Mouse (Mus musculus) embryonic facial prominence, embryonic 14.5 days (tissue): ENCODE measurements around the gene Rfpl4. TPM values are rescaled to one million over a fixed set of nuclear protein-coding genes. Genes with fewer than 3 reads are reported as not detected.
A peak's percentile ranks its signal among the peaks of the same experiment; 100 is the strongest.
"Not testable (repeated sequence)": the region's sequence is repeated elsewhere in the genome, so short reads cannot be mapped to it uniquely, and the experiment has no call there.

Source experiments
- ATAC-seq: fragments of 200-750 bp; cut with Nextera tagmentation; 2 replicates; pipeline ENCODE4 v1.8.0; 2017; ENCODE audit warnings: low read depth, moderate number of reproducible peaks, moderate TSS enrichment
- DNase-seq: peaks from one replicate; pipeline ENCODE4 v3.0.0-alpha.2; 2015; ENCODE audit warnings: low spot score
- H3K27ac ChIP-seq: fragments of 300-500 bp; sonication (generic); replicated peaks from 2 replicates; pipeline ENCODE4 v1.5.1; 2014; ENCODE audit warnings: low read depth, mild to moderate bottlenecking, low read length, moderate library complexity
- H3K27me3 ChIP-seq: fragments of 300-500 bp; sonication (generic); replicated peaks from 2 replicates; pipeline ENCODE4 v1.6.1; 2014; ENCODE audit warnings: low read length; ENCODE audit not compliant: control insufficient read depth, insufficient read depth
- H3K36me3 ChIP-seq: fragments of 300-500 bp; sonication (generic); 2 replicates; pipeline ENCODE4 v1.6.1; 2014; ENCODE audit warnings: low read length, mixed read lengths; ENCODE audit not compliant: control insufficient read depth, insufficient read depth
- H3K4me1 ChIP-seq: fragments of 300-500 bp; sonication (generic); 2 replicates; pipeline ENCODE4 v1.6.1; 2014; ENCODE audit warnings: antibody characterized with exemption, low read length; ENCODE audit not compliant: control insufficient read depth, insufficient read depth
- H3K4me2 ChIP-seq: fragments of 300-500 bp; sonication (generic); 2 replicates; pipeline ENCODE4 v1.6.1; 2014; ENCODE audit warnings: low read depth, mild to moderate bottlenecking, low read length, moderate library complexity, mixed read lengths
- H3K4me3 ChIP-seq: fragments of 300-500 bp; sonication (generic); 2 replicates; pipeline ENCODE4 v1.5.1; 2014; ENCODE audit warnings: low read depth, mild to moderate bottlenecking, low read length
- H3K9ac ChIP-seq: fragments of 300-500 bp; sonication (generic); 2 replicates; pipeline ENCODE4 v1.6.1; 2014; ENCODE audit warnings: low read depth, mild to moderate bottlenecking, low read length, moderate library complexity, mixed read lengths
- H3K9me3 ChIP-seq: fragments of 300-500 bp; sonication (generic); 2 replicates; pipeline ENCODE4 v1.6.1; 2016; ENCODE audit warnings: low read length; ENCODE audit not compliant: control insufficient read depth
- WGBS: fragments of 180-500 bp; shearing (Covaris S2); extraction: QIAGEN DNeasy Blood & Tissue Kit; methylation state at CpG from one replicate; pipeline ENCODE4 v1.1.7; 2014; 5-methylcytosine and 5-hydroxymethylcytosine counted together
- polyA plus RNA-seq: library from polyadenylated mRNA; unstranded; fragments of >200 nt; fragmentation: Nextera tagmentation; extraction: Ambion mirVana; gene quantifications from 2 replicates; pipeline ENCODE4 v1.2.1, GENCODE M21; 2014

Rfpl4 gene
- polyA plus RNA-seq, result not detected in 2 replicates

DNA sequence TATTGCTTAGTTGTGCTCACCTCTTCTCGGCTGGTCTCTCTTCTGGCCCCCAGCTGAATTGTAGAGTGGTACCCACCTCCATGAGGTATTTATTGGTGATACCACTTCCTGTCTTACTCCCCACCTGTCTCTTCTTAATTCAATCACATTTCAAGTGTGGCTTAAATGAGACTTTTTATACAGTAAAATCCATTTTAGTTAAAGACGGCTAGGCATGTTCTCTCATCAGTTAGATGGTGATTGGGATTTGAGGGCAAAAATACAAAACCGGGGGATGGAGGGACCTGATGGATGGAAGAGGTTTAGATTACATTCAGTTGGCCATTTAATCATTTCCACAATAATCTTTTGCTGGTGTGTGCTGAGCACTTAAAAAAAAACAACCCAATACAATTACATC, at the start of gene Rfpl4:
Gene Rfpl4, minus strand, starts transcription at position 101 of the 400 bp plus-strand sequence.
- no peaks in the 10 kb centered on the region for H3K36me3 ChIP-seq
- H3K27me3 ChIP-seq, result no peaks in the 10 kb centered on the region
- H3K27ac ChIP-seq, result no peak within 1 kb of the TSS
- no peak within 1 kb of the TSS for H3K9ac ChIP-seq
- no peak within 1 kb of the TSS for H3K4me3 ChIP-seq
- ATAC-seq, result no peak
- no peak for DNase-seq
- no peaks in the 10 kb centered on the region for H3K4me1 ChIP-seq
- H3K9me3 ChIP-seq, result no peaks in the 10 kb centered on the region
- H3K4me2 ChIP-seq, result no peak within 1 kb of the TSS
- 89% methylated on average over 3 of the region's 3 CpGs for WGBS

DNA sequence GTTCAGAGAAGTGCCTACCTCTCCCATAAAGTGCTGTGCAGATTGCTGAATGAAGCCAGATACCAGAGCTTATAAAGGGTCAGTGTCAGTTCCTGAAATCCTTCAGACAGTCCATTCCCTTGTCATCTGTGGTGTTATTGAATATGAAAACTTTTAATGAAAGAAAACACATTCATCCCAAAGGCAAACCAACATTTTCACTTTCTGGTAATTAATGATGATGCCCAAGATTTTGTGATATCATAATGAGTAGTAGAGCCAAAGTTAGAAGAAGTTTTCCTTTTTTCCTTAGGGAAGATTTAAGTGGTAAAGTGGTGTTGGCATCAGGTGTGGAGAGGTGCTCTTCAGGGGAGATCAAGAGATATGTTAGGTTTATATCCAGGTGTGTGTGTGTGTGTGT, 32.8 kb upstream of the Rfpl4 start, which contains the start of gene Vmn1r55:
Gene Vmn1r55, minus strand, starts transcription at position 101 of the 400 bp plus-strand sequence.
- not testable (repeated sequence) for H3K36me3 ChIP-seq, H3K4me2 ChIP-seq, H3K27me3 ChIP-seq, ATAC-seq, DNase-seq, H3K27ac ChIP-seq, H3K9me3 ChIP-seq, H3K4me3 ChIP-seq, H3K4me1 ChIP-seq, H3K9ac ChIP-seq

DNA sequence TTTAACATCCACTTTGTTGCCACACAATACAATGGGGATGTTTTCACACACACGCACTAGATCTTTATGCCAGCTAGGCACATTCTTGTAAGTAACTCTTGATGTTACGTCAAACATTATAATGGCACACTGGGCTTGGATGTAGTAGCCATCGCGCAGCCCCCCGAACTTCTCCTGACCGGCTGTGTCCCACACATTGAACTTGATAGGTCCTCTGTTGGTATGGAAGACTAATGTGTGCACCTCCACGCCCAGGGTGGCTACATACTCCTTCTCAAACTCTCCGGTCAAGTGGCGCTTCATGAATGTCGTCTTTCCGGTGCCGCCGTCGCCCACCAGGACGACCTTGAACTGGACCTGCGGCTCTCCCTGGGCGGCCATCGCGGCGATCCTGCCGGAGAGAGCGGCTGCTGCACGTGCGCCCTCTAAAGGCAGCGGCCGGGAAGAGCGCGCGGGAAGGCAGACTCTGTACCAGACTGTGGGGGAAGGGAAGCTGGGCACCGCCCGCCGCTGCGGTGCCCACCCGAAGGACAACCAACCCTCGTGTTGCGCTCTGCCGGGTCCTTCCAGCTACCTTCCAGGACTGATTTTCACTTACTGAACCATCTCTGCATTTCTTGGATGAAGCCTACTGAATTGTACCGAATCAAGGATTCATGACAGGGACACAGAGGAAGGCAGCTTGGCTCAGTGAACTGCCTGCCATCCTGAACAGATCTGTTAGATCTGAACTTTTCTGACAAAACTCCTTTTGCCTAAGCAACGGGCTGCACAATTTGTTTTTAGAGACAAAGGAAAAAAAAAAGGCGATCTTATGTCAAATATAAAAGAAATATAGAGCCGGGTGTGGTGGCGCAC, 9.0 kb upstream of the Rfpl4 start, which contains the start of gene Rasl2-9:
Gene Rasl2-9, minus strand, starts transcription at position 402 of the 858 bp plus-strand sequence.
- Histone ChIP-seq H3K9me3 (no peaks in the 10 kb centered on the region), H3K4me3 (peak within 1 kb of the TSS; percentile 38), H3K4me2 (peak within 1 kb of the TSS; percentile 61), H3K4me1 (no peaks in the 10 kb centered on the region), H3K27ac (no peak within 1 kb of the TSS), H3K9ac (peak within 1 kb of the TSS; percentile 55; the same call in 1 of the 2 replicates), H3K27me3 (no peaks in the 10 kb centered on the region), H3K36me3 (no peaks in the 10 kb centered on the region)
- ATAC-seq, result peak; percentile 77; the same call in 1 of the 2 replicates
- WGBS, result 20% methylated on average over 37 of the region's 42 CpGs
- peak; percentile 42 for DNase-seq

DNA sequence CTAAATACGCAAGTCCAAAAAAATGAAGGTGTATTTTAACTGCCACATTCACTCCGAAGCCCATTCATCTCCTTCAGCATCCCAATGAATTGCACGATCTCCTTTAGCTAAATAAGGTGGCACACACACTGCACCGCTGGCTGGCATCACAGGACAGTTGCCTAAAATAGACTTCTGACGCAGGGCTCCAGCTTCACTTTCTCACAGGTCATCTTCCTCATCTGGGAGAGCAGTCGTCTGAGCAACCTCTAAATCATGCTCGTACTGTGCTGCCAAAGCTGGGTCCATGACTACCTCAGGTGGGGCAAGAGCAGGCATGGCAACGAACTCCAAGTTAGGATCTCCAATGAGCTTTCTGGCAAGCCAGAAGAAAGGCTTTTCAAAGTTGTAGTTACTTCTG, 8.3 kb upstream of the Rfpl4 start:
- WGBS, result 93% methylated on average over 8 of the region's 8 CpGs
- Histone ChIP-seq H3K27me3 (no peaks in the 10 kb centered on the region), H3K4me1 (no peaks in the 10 kb centered on the region), H3K4me3 (no peak overlapping the region), H3K27ac (no peak overlapping the region), H3K9me3 (no peaks in the 10 kb centered on the region), H3K9ac (no peak overlapping the region), H3K4me2 (no peak overlapping the region), H3K36me3 (no peaks in the 10 kb centered on the region)
- no peak for ATAC-seq
- no peak for DNase-seq

DNA sequence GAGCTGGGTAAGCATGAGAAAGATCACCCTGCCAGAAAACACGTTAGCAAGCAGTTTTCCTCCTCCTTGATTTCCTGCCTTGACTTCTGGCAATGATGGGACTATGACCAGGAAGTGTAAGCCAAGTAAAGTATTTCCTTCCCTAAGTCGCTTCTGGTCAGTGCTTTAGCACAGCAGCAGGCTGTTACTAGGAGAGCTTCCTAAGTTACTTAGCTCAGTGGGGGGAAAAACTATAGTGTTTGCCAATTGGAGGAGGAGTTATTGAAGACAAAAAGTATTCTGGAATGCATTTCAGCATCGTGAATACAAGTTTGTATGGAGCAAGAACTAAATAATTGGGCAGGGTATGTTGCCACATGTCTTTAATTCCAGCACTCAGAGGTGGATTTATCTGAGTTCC, 4.0 kb downstream of the Rfpl4 start:
- Histone ChIP-seq H3K9me3 (no peaks in the 10 kb centered on the region), H3K9ac (no peak overlapping the region), H3K36me3 (no peaks in the 10 kb centered on the region), H3K4me2 (no peak overlapping the region), H3K27me3 (no peaks in the 10 kb centered on the region), H3K4me3 (no peak overlapping the region), H3K27ac (peak overlapping the region; percentile 58; the same call in 1 of the 2 replicates), H3K4me1 (no peaks in the 10 kb centered on the region)
- DNase-seq, result peak; percentile 57
- WGBS, result 34% methylated on average over 3 of the region's 3 CpGs
- peak; percentile 50; the same call in 1 of the 2 replicates for ATAC-seq

DNA sequence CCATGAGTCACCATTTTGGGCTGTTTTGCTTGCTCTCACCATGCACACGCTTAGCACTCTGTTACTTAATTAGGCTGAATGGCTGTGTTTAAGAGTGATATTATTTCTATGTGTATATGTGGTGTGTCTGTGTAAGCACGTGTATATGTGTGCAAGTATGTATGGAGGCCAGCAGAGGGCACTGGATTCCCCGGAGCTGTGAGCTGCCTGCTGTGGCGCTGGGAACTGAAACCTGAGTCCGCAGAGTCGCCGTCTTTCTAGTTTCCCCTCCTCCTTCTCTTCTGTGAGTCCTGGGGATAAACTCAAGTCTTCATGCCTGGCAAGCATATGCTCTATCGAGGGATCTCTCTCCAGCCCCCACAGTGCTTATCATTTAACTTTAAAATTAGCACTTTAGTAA, 7.4 kb downstream of the Rfpl4 start:
- no peaks in the 10 kb centered on the region for H3K27me3 ChIP-seq
- DNase-seq (no peak), ATAC-seq (no peak)
- WGBS, result 82% methylated on average over 8 of the region's 8 CpGs
- H3K9ac ChIP-seq, result no peak overlapping the region
- no peak overlapping the region for H3K4me3 ChIP-seq
- no peaks in the 10 kb centered on the region for H3K36me3 ChIP-seq
- no peak overlapping the region for H3K27ac ChIP-seq
- H3K4me1 ChIP-seq, result no peaks in the 10 kb centered on the region
- H3K9me3 ChIP-seq, result no peaks in the 10 kb centered on the region
- no peak overlapping the region for H3K4me2 ChIP-seq

DNA sequence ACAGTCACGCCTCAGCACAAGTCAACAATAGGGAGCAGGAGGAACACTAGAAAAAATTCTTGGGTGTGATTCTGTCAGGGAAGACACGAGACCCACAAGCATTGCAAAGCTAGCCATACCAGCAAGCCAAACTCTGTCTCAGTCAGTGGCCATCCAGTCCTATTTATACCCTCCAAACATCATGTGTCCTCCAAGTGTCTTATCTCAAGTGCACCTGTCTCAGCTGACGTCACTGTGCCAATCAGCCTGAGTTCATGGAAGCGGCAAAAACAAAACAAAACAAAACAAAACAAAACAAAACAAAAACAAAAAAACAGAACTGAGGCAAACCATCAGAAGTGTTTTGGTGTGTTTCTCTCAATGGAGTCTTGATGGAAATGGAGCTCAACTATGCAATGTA, 8.5 kb downstream of the Rfpl4 start:
- Histone ChIP-seq H3K27ac (no peak overlapping the region), H3K9me3 (no peaks in the 10 kb centered on the region), H3K4me1 (no peaks in the 10 kb centered on the region), H3K27me3 (no peaks in the 10 kb centered on the region), H3K9ac (no peak overlapping the region), H3K36me3 (no peaks in the 10 kb centered on the region), H3K4me2 (no peak overlapping the region), H3K4me3 (no peak overlapping the region)
- ATAC-seq, result no peak
- no peak for DNase-seq
- WGBS, result 77% methylated on average over 4 of the region's 4 CpGs

DNA sequence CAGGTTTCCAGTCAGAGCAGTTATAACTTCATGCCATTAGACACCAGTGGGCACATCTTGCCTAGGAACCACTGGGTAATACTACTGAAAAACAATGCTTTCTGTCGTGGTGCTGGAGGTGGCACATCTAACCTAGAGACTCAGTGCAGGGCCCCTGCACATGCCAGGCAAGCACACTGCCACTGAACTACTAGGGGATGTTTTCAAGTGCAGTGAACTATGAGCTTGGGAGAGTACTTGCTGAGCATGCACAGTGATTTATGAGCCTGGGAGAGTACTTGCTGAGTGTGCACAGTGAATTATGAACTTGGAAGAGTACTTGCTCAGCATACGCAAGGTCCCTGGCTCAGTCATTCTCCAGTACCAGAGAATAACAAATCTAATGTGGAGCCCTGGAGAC, 14.2 kb downstream of the Rfpl4 start:
- Histone ChIP-seq H3K4me3 (no peak overlapping the region), H3K9ac (no peak overlapping the region), H3K9me3 (no peaks in the 10 kb centered on the region), H3K4me1 (no peaks in the 10 kb centered on the region), H3K4me2 (no peak overlapping the region), H3K27me3 (no peaks in the 10 kb centered on the region), H3K27ac (no peak overlapping the region), H3K36me3 (peaks cover 13% of the 10 kb centered on the region)
- DNase-seq, result no peak
- ATAC-seq, result no peak
- 82% methylated on average over 2 of the region's 2 CpGs for WGBS
